Mouse (Mus musculus) testis, adult 2 months (tissue): Measurements from ENCODE around the gene Pip5k1b. TPM values are rescaled to one million over a fixed set of nuclear protein-coding genes. Genes with fewer than 3 reads are reported as not detected.
A peak's percentile ranks its signal among the peaks of the same experiment; 100 is the strongest.
"Not testable (repeated sequence)": the region's sequence is repeated elsewhere in the genome, so short reads cannot be mapped to it uniquely, and the experiment has no call there.

Experiments
- H3K27ac ChIP-seq: fragments of 200-500 bp; 2 replicates; pipeline ENCODE4 v1.5.1; 2012; ENCODE audit warnings: low read depth, low read length; ENCODE audit not compliant: control insufficient read depth, insufficient read depth
- H3K27me3 ChIP-seq: fragments of 200-500 bp; 2 replicates; pipeline ENCODE4 v1.6.1; 2012; ENCODE audit warnings: mild to moderate bottlenecking, low read length, moderate library complexity; ENCODE audit not compliant: control insufficient read depth, insufficient read depth
- H3K36me3 ChIP-seq: fragments of 200-500 bp; 2 replicates; pipeline ENCODE4 v1.6.1; 2012; ENCODE audit warnings: mild to moderate bottlenecking, low read length; ENCODE audit not compliant: control insufficient read depth, insufficient read depth
- H3K4me1 ChIP-seq: fragments of 200-500 bp; 2 replicates; pipeline ENCODE4 v1.6.1; 2012; ENCODE audit warnings: low read length; ENCODE audit not compliant: control insufficient read depth, insufficient read depth
- H3K4me3 ChIP-seq: fragments of 200-500 bp; 2 replicates; pipeline ENCODE4 v1.5.1; 2012; ENCODE audit warnings: low read depth, mild to moderate bottlenecking, low read length, moderate library complexity, mixed read lengths; ENCODE audit not compliant: control insufficient read depth
- CTCF ChIP-seq: fragments of 200-500 bp; IDR thresholded peaks from 2 replicates; pipeline ENCODE4 v1.5.1; 2012; ENCODE audit warnings: low read depth, mild to moderate bottlenecking, inconsistent platforms, low read length, moderate library complexity; ENCODE audit not compliant: control insufficient read depth, insufficient read depth, insufficient replicate concordance
- POLR2A ChIP-seq: fragments of 200-500 bp; IDR thresholded peaks from 2 replicates; pipeline ENCODE4 v1.6.1; 2012; ENCODE audit warnings: low read depth, mild to moderate bottlenecking, inconsistent platforms, low read length, moderate library complexity; ENCODE audit not compliant: control insufficient read depth
- polyA plus RNA-seq: library from polyadenylated mRNA; depleted of rRNA; stranded (reverse); fragments of >200 nt; gene quantifications from 2 replicates; pipeline ENCODE4 v1.2.3, GENCODE M21; 2012

The Pip5k1b gene
- polyA plus RNA-seq, 1 experiment = 6.1 TPM

DNA sequence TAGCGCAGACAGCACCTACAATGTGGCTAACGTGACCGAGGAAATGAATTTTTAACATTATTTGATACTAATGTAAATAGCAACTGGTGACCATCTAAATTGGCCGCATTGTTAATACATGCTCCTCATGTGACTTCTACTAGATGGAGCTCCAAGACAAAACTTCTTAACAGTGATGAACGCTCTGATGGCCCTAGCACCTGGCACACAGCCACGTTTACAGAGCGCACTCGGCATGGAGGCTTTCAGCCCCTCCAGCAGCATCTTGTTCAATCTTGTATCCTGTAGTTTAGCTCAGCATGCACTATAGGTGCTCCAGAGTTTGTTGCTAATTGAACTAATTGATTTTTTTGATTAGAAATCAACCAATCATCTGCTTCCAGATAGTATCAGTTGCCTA is 15.3 kb upstream of the Pip5k1b start:
- Histone ChIP-seq H3K27me3 (no peaks in the 10 kb centered on the region), H3K4me1 (0 out of 2 replicates have a peak, but pooled peaks cover 3% of the 10 kb centered on the region), H3K36me3 (no peaks in the 10 kb centered on the region), H3K27ac (no peak overlapping the region), H3K4me3 (no peak overlapping the region)
- no peak for TF ChIP-seq CTCF
- no peak for TF ChIP-seq POLR2A

- H3K4me3 ChIP-seq = no peak overlapping the region
- TF ChIP-seq POLR2A (no peak), CTCF (peak; percentile 2; the same call in 1 of the 2 replicates)
- H3K27me3 ChIP-seq = 0 out of 2 replicates have a peak, but pooled peaks cover 3% of the 10 kb centered on the region
- no peaks in the 10 kb centered on the region for H3K36me3 ChIP-seq
- H3K4me1 ChIP-seq = peaks cover 17% of the 10 kb centered on the region
- no peak overlapping the region for H3K27ac ChIP-seq
Measured at GRCm38 (mm10) chr19:24557456-24557855, 1.8 kb upstream of the Pip5k1b start.

GRCm38 (mm10) chr19:24556585-24556966 is 904 bp upstream of the Pip5k1b start:
- no peaks in the 10 kb centered on the region for H3K36me3 ChIP-seq
- peak overlapping the region; percentile 18; the same call in 1 of the 2 replicates for H3K27ac ChIP-seq
- 0 out of 2 replicates have a peak, but pooled peaks cover 3% of the 10 kb centered on the region for H3K27me3 ChIP-seq
- TF ChIP-seq POLR2A (no peak), CTCF (no peak)
- peak overlapping the region; percentile 86 for H3K4me3 ChIP-seq
- H3K4me1 ChIP-seq = peaks cover 17% of the 10 kb centered on the region

DNA sequence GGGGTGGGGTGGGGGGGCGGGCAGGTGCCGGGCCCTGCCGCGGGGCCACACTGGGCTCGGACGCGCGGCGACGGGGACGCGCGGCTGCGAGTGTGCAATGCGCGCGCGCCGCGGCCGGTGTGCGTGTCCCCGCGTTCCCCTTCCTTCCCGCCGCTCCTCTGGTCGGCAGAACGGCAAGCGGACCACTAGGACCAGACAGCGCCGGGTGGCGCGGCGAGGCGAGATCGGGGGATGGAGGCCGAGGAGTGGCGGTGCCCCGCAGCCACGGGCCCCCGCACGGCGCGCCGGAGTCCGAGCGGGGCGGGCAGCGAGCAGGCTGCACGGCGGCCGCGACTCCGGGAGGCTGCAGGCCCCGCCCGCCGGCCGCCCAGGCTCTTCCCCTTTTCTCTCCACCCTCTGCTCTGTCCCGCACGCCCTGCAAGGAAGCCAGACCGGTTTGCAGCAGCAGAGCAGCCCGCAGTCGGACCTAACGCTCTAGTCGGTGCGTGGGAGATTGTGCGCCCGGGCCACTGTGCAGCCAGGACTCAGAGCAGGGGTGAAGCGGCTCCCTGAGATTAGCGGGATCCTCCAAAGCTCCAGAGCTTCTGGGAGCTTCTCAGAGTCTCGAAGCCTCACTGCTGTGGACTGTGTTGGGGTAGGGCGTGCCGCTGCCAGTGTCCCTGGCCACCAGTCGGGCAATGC is 372 bp upstream of the Pip5k1b start:
- H3K27ac ChIP-seq = peak overlapping the region; percentile 18
- H3K27me3 ChIP-seq = 0 out of 2 replicates have a peak, but pooled peaks cover 3% of the 10 kb centered on the region
- H3K36me3 ChIP-seq = no peaks in the 10 kb centered on the region
- peaks cover 17% of the 10 kb centered on the region for H3K4me1 ChIP-seq
- TF ChIP-seq CTCF (no peak), POLR2A (peak; percentile 63)
- peak overlapping the region; percentile 86 for H3K4me3 ChIP-seq

DNA sequence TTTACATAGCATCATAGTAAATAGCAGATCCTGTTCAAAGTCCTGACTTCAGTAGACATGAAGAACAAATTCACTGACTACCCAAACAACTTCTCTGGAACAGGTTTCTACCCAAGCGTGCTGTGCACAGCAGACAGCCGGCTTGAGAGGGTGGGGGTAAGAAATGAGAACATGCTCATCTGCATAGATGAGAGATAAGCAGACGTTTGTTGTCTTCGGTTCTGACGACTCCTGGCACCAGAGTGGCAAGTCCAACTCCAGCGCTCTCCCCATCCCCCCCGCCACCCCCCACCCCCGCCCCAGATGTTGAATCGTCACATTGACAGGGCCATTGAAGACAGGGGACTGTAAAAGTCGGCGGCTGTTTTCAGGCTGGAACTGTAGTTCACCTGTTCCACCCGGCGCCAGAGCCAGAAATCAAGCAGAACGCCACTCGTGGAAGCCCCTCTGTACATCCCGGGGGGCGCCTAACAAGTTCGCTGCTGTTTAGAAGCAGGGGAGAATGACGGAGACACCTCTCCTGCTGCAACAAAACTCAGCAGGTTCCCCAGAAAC is 684 bp downstream of the Pip5k1b start:
- TF ChIP-seq POLR2A (no peak), CTCF (no peak)
- Histone ChIP-seq H3K36me3 (no peaks in the 10 kb centered on the region), H3K27me3 (0 out of 2 replicates have a peak, but pooled peaks cover 3% of the 10 kb centered on the region), H3K4me3 (peak overlapping the region; percentile 63), H3K4me1 (peaks cover 17% of the 10 kb centered on the region), H3K27ac (peak overlapping the region; percentile 73)

DNA sequence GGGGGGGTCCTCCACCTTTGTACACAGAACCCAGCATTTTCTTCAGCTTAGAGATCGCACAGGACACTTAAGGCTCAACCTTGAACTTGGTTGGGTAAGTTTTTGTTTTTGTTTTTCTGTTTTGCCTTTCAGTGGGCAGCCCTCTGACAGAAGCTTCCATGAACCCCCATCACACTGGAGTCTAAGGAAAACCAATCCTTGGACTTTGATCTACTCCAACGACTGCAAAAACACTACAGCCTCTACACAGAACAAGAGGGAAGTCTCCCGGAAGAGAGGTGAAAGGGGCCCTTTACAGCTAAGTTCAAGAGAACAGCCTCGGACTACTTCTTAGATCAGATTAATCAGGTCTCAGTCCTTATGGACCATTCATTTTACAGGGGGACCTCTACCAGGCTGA is 1.2 kb downstream of the Pip5k1b start:
- H3K4me1 ChIP-seq = peaks cover 17% of the 10 kb centered on the region
- no peaks in the 10 kb centered on the region for H3K36me3 ChIP-seq
- no peak overlapping the region for H3K4me3 ChIP-seq
- 0 out of 2 replicates have a peak, but pooled peaks cover 3% of the 10 kb centered on the region for H3K27me3 ChIP-seq
- TF ChIP-seq POLR2A = no peak
- no peak for TF ChIP-seq CTCF
- H3K27ac ChIP-seq = no peak overlapping the region

DNA sequence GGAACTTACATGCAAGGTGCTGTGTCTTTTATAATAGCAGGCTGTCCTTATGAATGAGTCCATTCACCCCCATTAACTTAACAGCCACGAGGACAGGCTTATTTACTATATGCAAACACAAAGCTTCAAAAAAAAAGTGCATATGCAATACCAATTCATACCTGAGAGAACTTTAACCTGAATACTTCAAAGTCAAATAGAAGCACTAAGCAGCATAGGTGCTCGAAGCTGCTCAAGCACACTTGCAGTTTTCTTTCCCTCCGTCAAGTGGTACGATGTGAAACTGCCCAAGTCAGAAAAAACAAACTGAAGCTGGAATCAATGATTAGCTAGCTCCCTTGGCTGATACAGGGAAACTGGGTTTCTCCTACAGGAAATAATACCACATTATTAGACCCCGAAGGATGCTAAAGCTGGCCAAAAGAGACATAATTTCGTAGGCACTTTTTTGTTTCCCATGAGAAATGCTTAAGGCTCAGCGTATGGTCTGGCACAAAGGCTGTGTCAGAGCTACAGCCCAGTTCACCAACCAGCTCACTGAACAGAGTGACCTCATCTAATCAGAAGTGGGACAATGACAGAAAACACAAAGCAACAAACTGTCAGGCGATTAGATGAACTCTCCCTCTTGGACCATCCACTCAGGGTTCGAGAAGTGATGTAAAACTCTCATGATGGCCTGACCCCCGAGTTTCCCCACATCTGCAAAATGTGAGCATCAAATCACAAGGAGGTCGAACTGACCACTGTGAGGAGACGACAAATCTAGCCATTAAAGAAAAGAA is 2.2 kb downstream of the Pip5k1b start:
- H3K4me3 ChIP-seq = no peak overlapping the region
- H3K27ac ChIP-seq = no peak overlapping the region
- H3K4me1 ChIP-seq = peaks cover 17% of the 10 kb centered on the region
- H3K27me3 ChIP-seq = 0 out of 2 replicates have a peak, but pooled peaks cover 3% of the 10 kb centered on the region
- no peak for TF ChIP-seq POLR2A
- no peak for TF ChIP-seq CTCF
- no peaks in the 10 kb centered on the region for H3K36me3 ChIP-seq

DNA sequence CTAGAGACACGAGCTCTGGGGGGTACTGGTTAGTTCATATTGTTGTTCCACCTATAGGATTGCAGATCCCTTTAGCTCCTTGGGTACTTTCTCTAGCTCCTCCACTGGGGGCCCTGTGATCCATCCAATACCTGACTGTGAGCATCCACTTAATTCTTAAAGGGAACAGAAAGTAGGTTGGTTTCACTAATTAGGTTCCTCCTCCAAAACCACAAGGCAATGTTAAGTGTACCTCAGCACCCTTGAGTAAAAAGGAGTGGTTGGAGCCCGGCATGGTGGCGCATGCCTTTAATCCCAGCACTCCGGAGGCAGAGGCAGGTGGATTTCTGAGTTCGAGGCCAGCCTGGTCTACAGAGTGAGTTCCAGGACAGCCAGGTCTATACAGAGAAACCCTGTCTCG is 3.0 kb downstream of the Pip5k1b start:
- not testable (repeated sequence) for H3K27ac ChIP-seq, H3K4me3 ChIP-seq, H3K27me3 ChIP-seq, H3K36me3 ChIP-seq
- peaks cover 16% of the 10 kb centered on the region for H3K4me1 ChIP-seq
